Mouse (Mus musculus) midbrain, embryonic 10.5 days (tissue): ENCODE data around the gene Ube2h. TPM values are rescaled to one million over a fixed set of nuclear protein-coding genes. Genes with fewer than 3 reads are reported as not detected.
"Not testable (repeated sequence)": the region's sequence is repeated elsewhere in the genome, so short reads cannot be mapped to it uniquely, and the experiment has no call there.

Source experiments
- DNase-seq: peaks from one replicate; pipeline ENCODE4 v3.0.0-alpha.2; 2017; ENCODE audit warnings: low spot score
- H3K27ac ChIP-seq: fragments of 300-500 bp; sonication (generic); replicated peaks from 2 replicates; pipeline ENCODE4 v1.5.1; 2016; ENCODE audit warnings: mild to moderate bottlenecking
- H3K27me3 ChIP-seq: fragments of 300-500 bp; sonication (generic); 2 replicates; pipeline ENCODE4 v1.6.1; 2016; ENCODE audit warnings: low read depth, mild to moderate bottlenecking; ENCODE audit not compliant: poor library complexity, severe bottlenecking
- H3K36me3 ChIP-seq: fragments of 300-500 bp; sonication (generic); 2 replicates; pipeline ENCODE4 v1.6.1; 2016; ENCODE audit warnings: mild to moderate bottlenecking, moderate library complexity
- H3K4me1 ChIP-seq: fragments of 300-500 bp; sonication (generic); 2 replicates; pipeline ENCODE4 v1.6.1; 2016
- H3K4me3 ChIP-seq: fragments of 300-500 bp; sonication (generic); 2 replicates; pipeline ENCODE4 v1.5.1; 2016; ENCODE audit warnings: mild to moderate bottlenecking, moderate library complexity
- H3K9me3 ChIP-seq: fragments of 300-500 bp; sonication (generic); replicated peaks from 2 replicates; pipeline ENCODE4 v1.6.1; 2016; ENCODE audit warnings: mild to moderate bottlenecking
- WGBS: fragments of 180-500 bp; shearing (Covaris S2); methylation state at CpG from one replicate; pipeline ENCODE4 v1.1.7; 2016; 5-methylcytosine and 5-hydroxymethylcytosine counted together
- polyA plus RNA-seq: library from polyadenylated mRNA; unstranded; fragments of >200 nt; fragmentation: Nextera tagmentation; extraction: Ambion mirVana; gene quantifications from 2 replicates; pipeline ENCODE4 v1.2.1, GENCODE M21; 2016

Ube2h gene
- polyA plus RNA-seq, 1 experiment from 2014 or later: 29.0 TPM

DNA sequence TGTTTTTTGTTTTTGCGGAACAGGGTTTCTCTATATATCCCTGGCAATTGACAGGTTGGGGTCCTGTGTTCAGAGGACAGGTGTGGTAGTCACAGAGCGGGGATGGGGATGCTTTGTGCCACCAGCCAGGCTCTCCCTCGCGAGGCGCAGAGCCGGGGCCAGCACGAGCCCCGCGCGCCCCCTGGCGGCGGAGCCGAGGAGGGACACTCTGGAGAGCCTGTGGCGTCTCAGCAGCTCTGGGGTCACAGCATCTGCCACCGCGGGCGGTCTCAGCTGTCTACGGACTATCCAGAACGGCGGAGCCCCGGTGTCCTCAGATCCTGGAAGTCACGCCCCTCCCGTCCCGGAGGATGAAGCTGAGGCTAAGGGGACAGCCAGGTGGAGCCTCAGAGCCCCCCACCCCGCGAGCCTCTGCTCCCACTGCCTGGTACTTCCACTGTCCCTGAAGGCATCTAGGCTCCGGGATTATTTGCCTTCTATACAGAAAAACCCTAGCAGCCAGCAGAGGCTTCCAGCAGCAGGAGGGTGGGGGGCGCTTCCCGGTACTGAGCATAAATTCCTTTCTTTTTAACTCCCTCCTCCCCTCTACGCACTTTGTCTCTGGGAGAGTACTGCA lies 98.6 kb downstream of the Ube2h start:
- Histone ChIP-seq H3K27me3 (peaks cover 7% of the 10 kb centered on the region; the same call in 1 of the 2 replicates), H3K27ac (peak overlapping the region; percentile 46; the same call in 1 of the 2 replicates), H3K4me3 (peak overlapping the region; percentile 48), H3K36me3 (no peaks in the 10 kb centered on the region), H3K9me3 (no peaks in the 10 kb centered on the region), H3K4me1 (peaks cover 17% of the 10 kb centered on the region)
- WGBS: 5% methylated on average over 30 of the region's 30 CpGs
- DNase-seq: peak; percentile 85

DNA sequence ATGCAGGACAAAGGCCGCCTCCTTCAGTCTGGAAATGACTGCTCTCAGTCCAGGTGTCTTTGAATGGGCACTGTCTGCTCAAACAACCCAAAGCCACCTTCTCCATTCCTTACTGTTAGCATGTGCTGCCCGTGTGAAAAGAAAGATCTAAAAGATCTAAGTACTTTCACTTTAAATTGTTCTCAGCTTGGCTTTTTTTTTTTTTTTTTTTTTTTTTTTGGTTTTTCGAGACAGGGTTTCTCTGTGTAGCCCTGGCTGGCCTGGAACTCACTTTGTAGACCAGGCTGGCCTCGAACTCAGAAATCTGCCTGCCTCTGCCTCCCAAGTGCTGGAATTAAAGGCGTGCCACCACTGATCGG lies 99.2 kb downstream of the Ube2h start:
- not testable (repeated sequence) for DNase-seq, H3K36me3 ChIP-seq, H3K27me3 ChIP-seq, H3K4me3 ChIP-seq, H3K9me3 ChIP-seq
- peaks cover 17% of the 10 kb centered on the region for H3K4me1 ChIP-seq
- peak overlapping the region; percentile 46; the same call in 1 of the 2 replicates for H3K27ac ChIP-seq
- WGBS: 80% methylated on average over 6 of the region's 6 CpGs

DNA sequence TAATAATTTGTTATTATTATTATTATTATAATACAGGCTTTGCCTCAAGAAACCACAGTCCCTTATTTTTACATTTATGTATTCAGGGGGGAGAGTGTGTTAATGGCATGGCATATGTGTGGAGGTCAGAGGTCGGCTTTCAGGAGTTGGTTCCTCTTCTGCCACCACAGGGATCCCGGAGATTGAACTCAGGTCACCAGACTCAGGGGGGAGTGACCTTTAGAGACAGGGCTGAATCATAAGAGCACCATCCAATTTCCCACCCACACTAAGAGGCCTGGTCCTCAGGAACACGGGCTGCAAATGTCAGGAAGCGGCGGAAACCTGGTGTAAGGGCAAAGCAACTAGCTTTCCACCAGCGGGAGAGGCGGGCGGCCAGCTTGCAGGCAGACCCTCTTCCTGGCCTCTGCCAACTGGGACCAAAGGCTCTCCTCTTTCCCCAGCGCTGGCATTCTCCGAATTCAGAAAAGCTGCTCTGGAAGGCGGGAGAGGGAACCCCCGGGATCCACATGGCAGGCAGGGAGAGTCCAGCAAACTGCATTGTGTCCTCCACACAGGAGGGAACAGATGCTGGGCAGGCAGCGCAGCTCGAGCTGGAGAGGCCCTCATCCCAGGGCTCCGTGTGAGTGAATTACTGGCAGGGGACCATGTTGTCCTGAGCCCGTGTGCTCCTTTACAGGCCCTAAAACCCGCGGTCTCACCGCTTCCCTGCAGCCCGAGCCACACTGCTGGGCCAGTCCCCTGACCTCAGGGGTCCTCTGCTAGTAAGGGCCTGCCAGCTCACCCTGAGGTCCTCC lies 99.8 kb downstream of the Ube2h start:
- Histone ChIP-seq H3K9me3 (no peaks in the 10 kb centered on the region), H3K27ac (peak overlapping the region; percentile 46; the same call in 1 of the 2 replicates), H3K4me1 (peaks cover 17% of the 10 kb centered on the region), H3K36me3 (no peaks in the 10 kb centered on the region), H3K27me3 (peaks cover 7% of the 10 kb centered on the region; the same call in 1 of the 2 replicates), H3K4me3 (no peak overlapping the region)
- WGBS: 50% methylated on average over 20 of the region's 20 CpGs
- DNase-seq: no peak

DNA sequence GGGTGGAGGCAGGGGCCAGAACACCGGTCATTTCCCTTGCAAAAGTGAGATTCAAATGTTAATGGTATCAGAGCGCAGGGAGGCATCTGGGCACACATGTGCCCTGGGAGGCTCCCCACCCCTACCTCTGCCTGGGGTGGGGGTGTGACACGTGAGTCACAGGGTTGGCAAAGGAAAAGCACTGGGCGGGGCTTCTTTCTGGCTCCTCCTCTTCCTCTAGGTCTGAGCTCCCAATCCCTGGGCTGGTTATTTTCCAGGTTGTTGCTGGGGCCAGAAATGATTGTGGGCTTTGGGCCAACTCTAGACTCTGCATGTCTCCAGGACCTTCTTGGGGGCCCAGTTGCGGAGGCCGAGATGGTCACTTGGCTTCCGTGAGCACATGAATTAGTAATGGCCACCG lies 108.2 kb downstream of the Ube2h start:
- Histone ChIP-seq H3K27ac (no peak overlapping the region), H3K9me3 (no peaks in the 10 kb centered on the region), H3K4me1 (no peaks in the 10 kb centered on the region), H3K27me3 (no peaks in the 10 kb centered on the region), H3K4me3 (no peak overlapping the region), H3K36me3 (no peaks in the 10 kb centered on the region)
- DNase-seq: no peak
- WGBS: 83% methylated on average over 8 of the region's 8 CpGs

DNA sequence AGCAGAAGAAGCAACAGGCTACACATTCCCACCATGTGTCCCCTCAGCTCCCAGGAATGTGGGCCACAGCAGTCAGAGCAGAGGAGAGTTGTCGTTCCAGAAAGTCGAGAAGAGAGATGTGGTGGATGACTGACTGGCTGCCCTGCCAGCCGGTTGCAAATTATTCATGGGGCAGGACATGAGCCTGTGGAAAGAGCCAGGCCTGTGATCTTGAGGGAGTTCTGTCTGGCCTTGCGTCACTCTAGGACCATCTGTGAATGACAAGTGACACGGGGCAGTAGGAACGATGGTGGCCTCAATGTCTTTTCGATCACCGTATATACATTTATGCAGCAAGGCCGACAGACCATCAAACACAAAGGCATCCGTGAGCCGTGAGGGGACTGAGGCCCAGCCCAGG lies 108.7 kb downstream of the Ube2h start:
- Histone ChIP-seq H3K36me3 (no peaks in the 10 kb centered on the region), H3K27me3 (no peaks in the 10 kb centered on the region), H3K4me1 (no peaks in the 10 kb centered on the region), H3K9me3 (no peaks in the 10 kb centered on the region), H3K4me3 (no peak overlapping the region), H3K27ac (no peak overlapping the region)
- no peak for DNase-seq
- WGBS: 84% methylated on average over 11 of the region's 11 CpGs

DNA sequence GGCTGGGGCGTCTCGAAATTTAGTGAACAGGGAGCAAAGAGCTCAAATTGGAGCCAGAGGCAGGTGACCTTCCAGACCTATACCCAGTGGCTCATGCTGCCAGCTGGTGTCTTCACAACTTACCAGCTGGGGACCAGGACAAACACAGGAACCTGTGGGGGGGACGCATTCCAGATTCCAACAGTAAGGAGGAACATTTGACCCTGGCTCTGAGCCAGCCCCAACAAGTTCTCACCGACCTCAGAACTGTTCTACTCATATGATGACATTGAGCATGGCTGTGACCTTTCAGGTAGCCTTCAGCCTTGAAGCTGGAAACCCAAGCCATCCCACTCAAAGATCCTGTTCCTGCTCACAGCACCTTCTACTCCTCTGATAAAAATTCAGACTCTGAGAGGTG lies 120.7 kb downstream of the Ube2h start:
- no peak for DNase-seq
- Histone ChIP-seq H3K4me3 (no peak overlapping the region), H3K4me1 (peaks cover 12% of the 10 kb centered on the region), H3K9me3 (0 out of 2 replicates have a peak, but pooled peaks cover 2% of the 10 kb centered on the region), H3K27ac (no peak overlapping the region), H3K36me3 (no peaks in the 10 kb centered on the region), H3K27me3 (peaks cover 58% of the 10 kb centered on the region)
- WGBS: 81% methylated on average over 4 of the region's 4 CpGs

DNA sequence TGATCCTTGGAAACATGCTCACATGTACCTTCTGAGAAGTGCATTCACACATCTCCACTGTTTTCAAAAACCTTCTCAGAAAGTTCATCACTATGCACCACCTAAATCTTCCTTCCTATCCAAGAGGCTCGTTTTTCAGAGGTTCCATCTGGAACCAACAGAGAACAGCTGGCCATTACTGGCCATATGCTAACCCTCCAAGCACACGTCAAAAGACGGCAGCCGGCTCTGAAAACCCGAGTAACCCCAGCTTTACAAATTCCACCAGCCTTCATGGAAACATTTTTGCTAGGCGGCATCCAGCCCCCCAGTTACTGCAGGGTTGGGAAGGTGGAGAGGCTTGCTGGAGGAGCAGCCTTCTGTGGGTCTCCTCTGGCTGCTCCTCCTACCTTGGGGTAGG lies 122.3 kb downstream of the Ube2h start:
- peaks cover 74% of the 10 kb centered on the region for H3K27me3 ChIP-seq
- 0 out of 2 replicates have a peak, but pooled peaks cover 2% of the 10 kb centered on the region for H3K9me3 ChIP-seq
- 83% methylated on average over 6 of the region's 6 CpGs for WGBS
- no peak for DNase-seq
- peaks cover 24% of the 10 kb centered on the region for H3K4me1 ChIP-seq
- H3K27ac ChIP-seq: no peak overlapping the region
- no peak overlapping the region for H3K4me3 ChIP-seq
- no peaks in the 10 kb centered on the region for H3K36me3 ChIP-seq

DNA sequence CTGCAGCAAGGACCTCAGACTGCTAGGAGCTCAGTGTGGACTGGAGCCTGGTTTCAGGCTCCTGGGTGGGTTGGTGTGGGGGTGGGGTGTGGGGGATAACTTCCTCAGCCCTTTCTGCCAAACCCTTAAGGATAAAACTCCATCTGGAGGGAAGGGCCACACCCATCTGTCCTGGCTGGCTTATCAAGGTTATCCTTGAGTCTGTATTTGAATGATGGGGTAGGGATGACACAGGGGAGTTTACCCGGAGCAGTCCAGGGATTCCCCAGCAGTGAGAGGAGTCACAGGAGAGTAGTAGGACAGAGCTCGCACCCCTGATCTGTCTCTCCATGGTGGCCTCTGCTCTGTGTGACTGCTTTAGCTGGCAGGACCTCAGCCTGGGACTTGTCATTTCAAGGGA lies 124.0 kb downstream of the Ube2h start:
- H3K27ac ChIP-seq: no peak overlapping the region
- H3K27me3 ChIP-seq: peaks cover 91% of the 10 kb centered on the region
- H3K36me3 ChIP-seq: no peaks in the 10 kb centered on the region
- no peak overlapping the region for H3K4me3 ChIP-seq
- 41% methylated on average over 2 of the region's 2 CpGs for WGBS
- DNase-seq: no peak
- peaks cover 38% of the 10 kb centered on the region for H3K4me1 ChIP-seq
- 0 out of 2 replicates have a peak, but pooled peaks cover 2% of the 10 kb centered on the region for H3K9me3 ChIP-seq

DNA sequence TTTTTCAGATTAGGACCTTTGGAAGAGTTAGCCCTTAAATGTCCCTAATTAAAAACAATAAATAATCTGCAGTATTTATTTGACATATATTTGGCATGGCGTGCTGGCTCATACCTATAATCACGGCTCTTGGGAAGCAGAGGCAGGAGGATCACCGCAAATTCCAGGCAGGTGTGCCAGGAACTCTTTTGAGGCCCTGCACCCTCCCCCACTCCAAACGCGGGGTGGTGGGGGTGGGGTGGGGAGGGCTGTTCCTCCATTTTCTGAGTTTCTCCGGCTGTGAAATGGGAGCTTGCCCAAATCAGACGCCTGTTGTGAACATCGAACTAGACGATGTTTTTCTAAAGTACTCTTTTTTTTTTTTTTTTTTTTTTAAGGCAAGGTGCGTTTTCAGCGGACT lies 125.3 kb downstream of the Ube2h start:
- H3K36me3 ChIP-seq: no peaks in the 10 kb centered on the region
- 0 out of 2 replicates have a peak, but pooled peaks cover 2% of the 10 kb centered on the region for H3K9me3 ChIP-seq
- WGBS: 19% methylated on average over 11 of the region's 11 CpGs

DNA sequence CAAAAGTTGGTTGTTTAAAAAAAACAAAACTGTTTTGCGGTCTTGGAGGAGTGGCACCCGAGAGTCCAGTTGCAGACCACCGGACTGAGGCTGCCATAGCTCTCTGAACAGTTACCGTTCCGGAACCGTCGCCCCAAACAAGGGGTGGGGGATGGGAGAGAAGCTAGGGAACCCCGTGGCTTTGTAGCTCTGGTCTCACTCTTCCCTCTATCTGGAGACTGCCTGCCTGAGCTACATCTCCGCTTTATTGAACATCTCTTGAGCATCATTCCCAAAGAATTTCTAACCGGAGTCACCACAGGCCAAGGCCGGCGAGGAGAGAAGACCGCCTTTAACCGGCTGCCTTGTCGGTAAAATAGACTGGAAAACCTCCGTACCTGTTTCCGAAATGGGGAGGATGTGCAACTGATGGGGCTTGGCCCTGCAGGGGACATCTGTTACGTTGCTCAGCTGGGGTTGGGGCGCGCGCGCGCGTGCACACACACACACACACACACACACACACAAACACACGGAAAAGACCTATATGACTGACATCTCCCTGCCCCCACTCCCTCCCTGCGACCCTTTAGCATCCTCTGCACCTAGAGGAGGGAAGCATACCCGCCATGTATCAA lies 126.2 kb downstream of the Ube2h start:
- WGBS: 2% methylated on average over 27 of the region's 27 CpGs
- Histone ChIP-seq H3K4me1 (peaks cover 60% of the 10 kb centered on the region), H3K9me3 (no peaks in the 10 kb centered on the region), H3K27me3 (peaks cover 100% of the 10 kb centered on the region), H3K4me3 (peak overlapping the region; percentile 19), H3K27ac (no peak overlapping the region), H3K36me3 (no peaks in the 10 kb centered on the region)
- DNase-seq: peak; percentile 42

More for the DNA sequence above, 125.3 kb downstream of the Ube2h start:
- no peak overlapping the region for H3K27ac ChIP-seq
- peaks cover 95% of the 10 kb centered on the region for H3K27me3 ChIP-seq
- peaks cover 51% of the 10 kb centered on the region for H3K4me1 ChIP-seq
- no peak overlapping the region for H3K4me3 ChIP-seq
- DNase-seq: no peak

DNA sequence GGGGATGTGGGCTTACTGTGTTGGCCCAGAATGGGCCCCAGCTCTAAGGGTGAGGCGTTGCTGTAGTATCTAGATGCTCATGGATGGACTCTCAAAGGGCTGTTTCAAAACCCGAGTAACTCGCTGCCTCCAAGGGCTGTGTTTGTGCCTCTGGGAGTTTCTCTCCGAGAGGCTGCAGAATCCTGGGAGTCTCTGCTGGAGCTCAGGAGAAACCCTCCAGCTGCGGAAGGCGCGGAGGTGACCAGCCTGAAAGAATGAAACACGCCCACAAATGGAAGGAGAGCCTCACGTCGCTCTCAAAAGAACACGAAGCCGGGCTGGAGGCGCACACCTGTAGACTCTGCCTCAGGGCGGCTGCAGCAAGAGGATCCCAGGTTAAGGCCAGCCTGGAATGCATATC lies 127.0 kb downstream of the Ube2h start:
- Histone ChIP-seq H3K27me3 (peaks cover 100% of the 10 kb centered on the region), H3K27ac (no peak overlapping the region), H3K4me3 (no peak overlapping the region), H3K36me3 (no peaks in the 10 kb centered on the region), H3K4me1 (peaks cover 68% of the 10 kb centered on the region), H3K9me3 (no peaks in the 10 kb centered on the region)
- 1% methylated on average over 14 of the region's 14 CpGs for WGBS
- peak; percentile 47 for DNase-seq

DNA sequence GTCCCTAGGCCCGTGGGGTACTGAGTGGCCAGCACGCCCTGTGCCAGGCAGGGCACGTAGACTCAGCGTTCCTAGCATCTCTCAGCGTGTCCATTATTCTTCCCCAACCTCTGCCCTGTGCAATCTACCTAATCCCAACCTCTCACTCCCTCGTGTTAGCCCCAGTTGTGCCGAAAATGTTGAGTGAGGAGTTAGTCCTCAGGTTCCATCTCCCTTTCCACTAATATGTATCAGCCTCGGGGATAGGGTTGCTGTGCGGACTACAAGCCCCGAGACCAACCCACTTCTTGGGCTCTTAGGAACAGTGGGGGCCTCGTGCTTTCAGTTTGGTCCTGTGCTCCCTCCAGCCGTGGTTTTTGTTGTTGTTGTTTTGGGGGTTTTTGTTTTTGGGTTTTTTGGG lies 127.8 kb downstream of the Ube2h start:
- Histone ChIP-seq H3K27ac (no peak overlapping the region), H3K36me3 (no peaks in the 10 kb centered on the region), H3K9me3 (no peaks in the 10 kb centered on the region), H3K4me1 (peaks cover 71% of the 10 kb centered on the region), H3K27me3 (peaks cover 100% of the 10 kb centered on the region), H3K4me3 (peak overlapping the region; percentile 45; the same call in 1 of the 2 replicates)
- DNase-seq: peak; percentile 51
- 2% methylated on average over 12 of the region's 12 CpGs for WGBS
